Comparison of ENCODE assay signal across 8 mouse cellular contexts in the genomic region with DNA sequence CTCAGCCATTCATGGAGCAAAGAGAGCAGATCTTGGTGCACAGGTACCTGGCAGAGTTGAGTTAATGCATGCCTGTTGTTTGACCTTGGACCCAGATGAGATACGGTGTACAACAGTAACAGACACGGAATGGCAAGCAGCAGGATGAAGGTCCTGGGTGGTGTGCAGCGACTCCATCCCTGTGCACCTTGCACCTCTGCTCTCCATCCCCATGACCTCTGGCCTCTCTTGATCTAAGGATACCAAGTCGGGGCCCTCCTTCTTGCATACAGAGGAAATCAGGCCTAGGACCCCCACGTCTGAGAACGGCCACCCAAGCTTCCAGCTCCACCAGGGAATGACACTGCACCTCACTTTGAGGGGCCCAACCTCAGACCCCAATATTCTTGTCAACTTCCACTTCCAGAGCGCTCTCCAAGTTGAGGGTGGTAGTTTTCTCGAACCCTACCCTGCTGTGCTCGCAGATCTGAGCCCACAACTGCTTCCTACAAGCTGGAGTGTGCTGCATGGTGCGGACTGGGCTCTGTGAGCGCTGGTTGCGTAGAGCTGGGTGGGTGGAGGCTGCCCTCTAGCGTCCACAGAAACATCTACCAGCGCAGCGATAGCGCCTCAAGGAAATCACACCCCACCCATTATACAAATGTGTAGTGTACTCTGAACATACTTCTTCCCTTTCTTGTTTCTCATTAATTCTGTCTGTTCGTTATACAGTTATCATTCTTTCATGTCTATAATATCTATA. TPM values are rescaled to one million over a fixed set of nuclear protein-coding genes. Genes with fewer than 3 reads are reported as not detected.
DNase-seq lines count a peak whose midpoint lies in the region; ATAC-seq lines count a peak whose summit lies in the region.

No protein-coding gene starts in this region.

- H3K27ac ChIP-seq in hindbrain, embryonic 11.5 days (ENCODE audit: low read depth, low read length), result no peak overlapping the region

- H3K4me1 ChIP-seq in hindbrain, embryonic 11.5 days (replicated peaks; ENCODE audit: control insufficient read depth, insufficient read depth, low read length), result no peaks in the 10 kb centered on the region

- H3K9ac ChIP-seq in hindbrain, embryonic 11.5 days (ENCODE audit: low read depth, low read length), result no peak overlapping the region

- H3K4me2 ChIP-seq in hindbrain, embryonic 11.5 days (replicated peaks; ENCODE audit: low read depth, low read length), result no peak overlapping the region

- peak; percentile 82 for DNase-seq in NIH3T3 (ENCODE audit: low read depth)
- DNase-seq in cerebellum, adult 9-11 months, result peak; percentile 61
- peak; percentile 39 to 65 for DNase-seq in frontal cortex, postnatal 10 days (ENCODE audit: low spot score in 2 of 2)
- DNase-seq in hindbrain, embryonic 11.5 days (ENCODE audit: low spot score), result peak; percentile 79
- DNase-seq in layer of hippocampus, postnatal 25 days (ENCODE audit: extremely low spot score in 1 of 2, low spot score in 1 of 2), result peak; percentile 31 to 64
- peak; percentile 78 for DNase-seq in lung, postnatal 36 days
- peak; percentile 72 to 77 for DNase-seq in right cerebral cortex, adult 2 months (ENCODE audit: low spot score in 2 of 2)
- DNase-seq in urinary bladder, postnatal 25 days (ENCODE audit: low spot score), result peak; percentile 55

- WGBS in hindbrain, embryonic 11.5 days, result 29% methylated on average over 17 of the region's 17 CpGs

- H3K4me3 ChIP-seq in hindbrain, embryonic 11.5 days (ENCODE audit: low read depth, low read length), result no peak overlapping the region

- H3K9me3 ChIP-seq in hindbrain, embryonic 11.5 days (ENCODE audit: control insufficient read depth, low read length), result no peaks in the 10 kb centered on the region

- ATAC-seq in hindbrain, embryonic 11.5 days (ENCODE audit: low FRiP score), result peak; percentile 59; the same call in 1 of the 2 replicates

- no peaks in the 10 kb centered on the region for H3K27me3 ChIP-seq in hindbrain, embryonic 11.5 days (ENCODE audit: control insufficient read depth, insufficient read depth, low read length)

- H3K36me3 ChIP-seq in hindbrain, embryonic 11.5 days (ENCODE audit: control insufficient read depth, insufficient read depth, low read length), result no peaks in the 10 kb centered on the region

RNA-seq across cellular contexts. Expression of gene Zfp3, which starts 13.0 kb away (rescaled TPM):
- 9.0 and 11.1 TPM in 2 replicates for polyA plus RNA-seq in hindbrain, embryonic 11.5 days (2014; fragmentation: Nextera tagmentation; extraction: Ambion mirVana)
- total RNA-seq in layer of hippocampus, postnatal 25 days (2021), result 10 to 100 TPM; 23.1 to 24.8 TPM

RNA-seq across cellular contexts. Expression of gene Scimp, which starts 35.4 kb away (rescaled TPM):
- 0.22 TPM in 1 of 2 replicates, not detected in the other for polyA plus RNA-seq in hindbrain, embryonic 11.5 days (2014; fragmentation: Nextera tagmentation; extraction: Ambion mirVana)
- total RNA-seq in layer of hippocampus, postnatal 25 days (2021), result not detected
